Mouse (Mus musculus): ENCODE measurements around the gene Gm49378. TPM values are rescaled to one million over a fixed set of nuclear protein-coding genes. Genes with fewer than 3 reads are reported as not detected.
A peak's percentile ranks its signal among the peaks of the same experiment; 100 is the strongest.

The Gm49378 gene
- total RNA-seq, 4 experiments from 2014 or later, result 0.67 to 1.6 (median 1.5) TPM

GRCm38 (mm10) chr14:55634874-55635522 is 2.7 kb downstream of the Gm49378 start:
- peak in 1 of 2 experiments; percentile 20 for DNase-seq (ENCODE audit: low spot score in 2 of 2)

- peak; percentile 26 to 43 for DNase-seq (ENCODE audit: low spot score in 2 of 2)
Measured at GRCm38 (mm10) chr14:55629312-55629711, 8.4 kb downstream of the Gm49378 start.

- no peak for DNase-seq (ENCODE audit: low spot score in 2 of 2)
Measured at GRCm38 (mm10) chr14:55628077-55628827, 9.4 kb downstream of the Gm49378 start.

DNA sequence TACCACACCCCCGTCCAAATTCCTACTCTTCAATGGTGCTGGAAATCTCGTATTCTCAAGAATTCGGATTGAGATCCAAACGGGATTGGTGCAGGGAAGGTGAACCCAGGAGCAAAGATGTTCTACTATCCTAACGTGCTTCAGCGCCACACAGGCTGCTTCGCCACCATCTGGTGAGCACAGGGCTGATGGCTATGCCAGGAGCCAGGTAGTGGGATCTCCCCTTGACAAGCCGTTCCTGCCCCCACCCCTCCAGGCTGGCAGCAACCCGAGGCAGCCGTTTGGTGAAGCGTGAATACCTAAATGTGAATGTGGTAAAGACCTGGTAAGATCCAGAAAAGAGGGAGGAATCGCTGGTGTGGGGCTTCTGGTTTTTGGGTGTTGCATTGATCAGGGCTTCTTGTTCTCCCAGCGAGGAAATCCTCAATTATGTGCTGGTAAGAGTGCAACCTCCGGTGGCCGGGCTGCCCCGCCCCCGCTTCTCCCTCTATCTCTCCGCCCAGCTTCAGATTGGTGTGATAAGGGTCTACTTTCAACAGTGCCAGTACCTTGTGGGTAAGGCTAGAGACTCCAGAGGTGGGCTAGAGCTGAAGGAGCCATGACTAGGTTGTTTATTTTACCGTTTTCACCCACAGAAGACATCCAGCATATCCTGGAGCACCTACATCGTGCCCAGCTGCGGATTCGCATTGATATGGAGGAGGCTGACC is 19.1 kb downstream of the Gm49378 start:
- DNase-seq (ENCODE audit: low spot score in 2 of 2), result no peak

GRCm38 (mm10) chr14:55617822-55618221 is 19.9 kb downstream of the Gm49378 start, which contains the start of gene Rec8:
Rec8 (plus strand) TSS chr14:55618037.
- DNase-seq (ENCODE audit: low spot score in 2 of 2), result no peak

GRCm38 (mm10) chr14:55616844-55617243 is 20.9 kb downstream of the Gm49378 start:
- DNase-seq (ENCODE audit: low spot score in 2 of 2), result no peak

- DNase-seq (ENCODE audit: low spot score in 2 of 2), result no peak
Measured at GRCm38 (mm10) chr14:55615876-55616275, 21.8 kb downstream of the Gm49378 start.

GRCm38 (mm10) chr14:55614565-55615178 is 23.0 kb downstream of the Gm49378 start:
- DNase-seq (ENCODE audit: low spot score in 2 of 2), result no peak

DNA sequence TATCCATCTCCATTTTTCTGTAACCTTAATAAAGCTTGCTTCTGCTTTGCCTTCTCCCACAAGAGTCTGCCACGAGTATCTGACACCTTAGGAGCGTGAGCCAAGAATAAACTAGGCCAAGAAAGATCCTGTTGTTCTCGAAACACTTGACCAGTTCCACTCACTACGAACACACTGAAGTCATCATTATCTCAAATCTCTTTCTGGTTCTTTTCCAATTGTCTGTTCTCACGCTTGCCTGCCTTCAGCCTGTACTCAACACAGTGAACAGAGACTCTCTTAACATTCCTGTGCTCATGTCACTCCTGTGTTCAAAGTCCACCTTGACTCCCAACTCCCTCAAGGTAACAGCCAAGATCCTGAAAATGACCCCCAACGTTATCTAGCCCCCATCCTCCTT is 24.3 kb downstream of the Gm49378 start:
- no peak for DNase-seq (ENCODE audit: low spot score in 2 of 2)

DNA sequence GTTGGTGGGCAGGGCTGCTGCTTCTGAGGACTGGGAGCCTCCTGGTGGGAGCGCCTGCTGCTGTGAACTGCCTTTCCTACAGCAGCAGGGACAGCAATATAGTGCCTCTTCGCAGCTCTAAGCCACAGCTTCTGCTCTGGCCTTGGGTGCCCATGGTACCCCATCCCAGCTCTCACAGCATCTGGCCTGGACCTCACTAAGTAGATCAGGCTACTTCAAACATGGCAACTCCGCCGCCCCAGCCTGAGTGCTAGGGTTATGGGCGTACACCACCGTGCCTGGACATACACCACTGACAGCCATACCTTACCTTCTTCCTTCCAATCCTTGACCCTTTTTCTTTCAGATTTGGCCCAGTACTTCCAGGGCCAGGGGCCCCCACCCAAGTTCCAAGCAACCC is 29.4 kb downstream of the Gm49378 start:
- DNase-seq (ENCODE audit: low spot score in 2 of 2), result no peak

GRCm38 (mm10) chr14:55605743-55606459 is 31.8 kb downstream of the Gm49378 start:
- no peak for DNase-seq (ENCODE audit: low spot score in 2 of 2)

DNA sequence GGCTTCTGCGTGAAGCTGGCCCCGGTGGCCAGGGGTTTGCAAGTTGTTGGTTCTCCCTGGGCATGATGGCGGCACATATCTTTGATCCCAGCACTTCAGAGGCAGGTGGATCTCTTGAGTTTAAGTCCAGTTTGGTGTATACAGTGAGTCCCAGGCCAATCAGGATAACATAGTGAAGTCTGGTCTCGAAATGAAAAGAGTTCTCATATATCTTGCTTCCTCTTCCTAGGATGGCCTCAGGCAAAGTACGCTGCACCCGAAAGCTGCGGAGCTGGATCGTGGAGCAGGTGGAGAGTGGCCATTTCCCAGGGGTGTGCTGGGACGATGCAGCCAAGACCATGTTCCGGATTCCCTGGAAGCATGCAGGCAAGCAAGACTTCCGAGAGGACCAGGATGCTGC is 32.9 kb downstream of the Gm49378 start:
- no peak for DNase-seq (ENCODE audit: low spot score in 2 of 2)

DNA sequence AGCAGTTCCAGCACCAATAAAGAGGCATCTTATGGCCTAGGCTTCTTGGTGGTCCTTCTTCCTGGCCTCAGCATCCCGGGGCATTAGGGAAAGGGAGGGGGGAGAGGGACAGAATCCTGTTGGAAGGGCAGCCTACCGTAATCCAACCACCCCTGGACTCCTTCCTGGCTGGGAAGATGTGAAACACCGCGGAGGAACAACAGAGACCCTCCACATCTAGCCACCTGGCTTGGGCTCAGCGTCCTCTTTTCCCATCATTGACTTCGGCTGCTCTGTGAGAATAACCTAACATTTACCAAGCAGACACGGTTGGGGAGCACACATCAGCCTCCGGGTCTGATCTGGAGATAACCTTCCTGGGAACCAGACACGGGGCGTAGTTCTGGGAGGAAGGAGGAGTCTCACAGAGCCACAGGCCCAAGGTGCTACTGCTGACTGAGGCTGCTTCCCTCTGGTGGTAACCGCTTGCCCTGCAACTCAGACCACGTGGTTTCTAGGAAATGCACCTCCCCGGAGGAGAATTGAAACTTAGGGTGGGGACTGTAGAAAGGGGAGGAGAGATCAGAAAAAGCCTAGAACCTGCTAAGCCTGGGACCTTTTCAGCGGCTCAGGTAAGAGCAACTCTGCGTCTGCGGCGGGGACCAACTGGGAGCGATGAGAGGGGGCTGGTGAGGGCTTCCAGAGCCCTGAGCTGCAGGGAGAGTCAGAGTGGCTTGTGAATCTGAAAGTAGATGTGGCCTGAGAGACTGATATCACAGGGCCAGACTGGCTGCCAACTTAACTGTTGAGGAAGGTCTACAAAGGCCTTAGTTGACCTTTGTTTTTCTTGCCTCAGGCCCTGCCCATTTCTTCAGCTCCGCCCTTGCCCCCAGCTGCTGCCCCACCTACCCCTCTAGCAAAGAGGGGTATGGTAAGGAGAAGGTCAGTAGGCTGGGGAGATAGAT is 33.8 kb downstream of the Gm49378 start:
- DNase-seq (ENCODE audit: low spot score in 2 of 2), result peak; percentile 86 to 89

DNA sequence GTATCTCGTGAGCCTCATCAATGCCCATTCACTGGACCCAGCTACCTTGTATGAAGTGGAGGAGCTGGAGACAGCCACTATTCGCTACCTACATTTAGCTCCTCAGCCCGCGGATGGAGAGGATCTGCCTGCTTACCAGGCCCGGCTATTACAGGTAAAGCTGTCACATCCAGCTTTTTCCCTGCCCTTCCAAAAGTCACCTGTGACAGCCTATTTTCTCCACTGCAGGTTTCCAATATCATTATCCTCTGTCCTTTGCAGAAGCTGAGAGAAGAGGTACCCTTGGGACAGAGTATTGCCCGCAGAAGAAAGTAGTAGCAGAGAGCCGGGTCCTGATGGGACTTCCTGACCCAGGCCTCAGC is 34.4 kb downstream of the Gm49378 start, which contains the start of gene Irf9:
Gene Irf9 (plus strand): TSS at position 301 of the 362 bp plus-strand sequence.
- no peak for DNase-seq (ENCODE audit: low spot score in 2 of 2)

- DNase-seq (ENCODE audit: low spot score in 2 of 2), result no peak
Measured at GRCm38 (mm10) chr14:55598521-55599390, 38.9 kb downstream of the Gm49378 start.

GRCm38 (mm10) chr14:55596036-55596690 is 41.5 kb downstream of the Gm49378 start:
- DNase-seq (ENCODE audit: low spot score in 2 of 2), result no peak

DNA sequence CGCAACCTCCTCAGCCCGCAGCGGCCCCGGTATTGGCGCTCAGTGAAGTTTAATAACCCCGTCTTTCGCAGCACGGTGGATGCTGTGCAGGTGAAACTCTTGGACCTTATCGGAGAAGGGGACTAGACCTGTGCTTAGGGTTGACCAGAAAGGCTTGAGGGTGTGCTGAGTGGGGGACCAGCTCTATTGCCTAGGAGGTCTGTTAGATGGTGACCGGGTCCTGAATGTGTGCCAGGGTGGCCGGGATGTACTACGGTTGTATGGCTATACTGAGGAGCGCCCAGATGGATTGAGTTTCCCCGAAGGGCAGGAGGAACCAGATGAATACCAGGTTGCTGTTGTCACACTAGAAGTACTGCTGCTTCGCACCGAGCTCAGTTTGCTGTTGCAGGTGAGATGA is 45.5 kb downstream of the Gm49378 start:
- no peak for DNase-seq (ENCODE audit: low spot score in 2 of 2)

GRCm38 (mm10) chr14:55591331-55591891 is 46.3 kb downstream of the Gm49378 start, which contains the start of gene Rnf31:
Rnf31 (plus strand) TSS chr14:55591708.
- peak; percentile 94 to 95 for DNase-seq (ENCODE audit: low spot score in 2 of 2)

Data from gastrocnemius, adult 8-10 months (tissue).